Mouse (Mus musculus): ENCODE results near the gene 1700003F12Rik. TPM values are rescaled to one million over a fixed set of nuclear protein-coding genes. Genes with fewer than 3 reads are reported as not detected.

Gene 1700003F12Rik
- polyA plus RNA-seq, 1 experiment from 2014 or later = 0.77 TPM

DNA sequence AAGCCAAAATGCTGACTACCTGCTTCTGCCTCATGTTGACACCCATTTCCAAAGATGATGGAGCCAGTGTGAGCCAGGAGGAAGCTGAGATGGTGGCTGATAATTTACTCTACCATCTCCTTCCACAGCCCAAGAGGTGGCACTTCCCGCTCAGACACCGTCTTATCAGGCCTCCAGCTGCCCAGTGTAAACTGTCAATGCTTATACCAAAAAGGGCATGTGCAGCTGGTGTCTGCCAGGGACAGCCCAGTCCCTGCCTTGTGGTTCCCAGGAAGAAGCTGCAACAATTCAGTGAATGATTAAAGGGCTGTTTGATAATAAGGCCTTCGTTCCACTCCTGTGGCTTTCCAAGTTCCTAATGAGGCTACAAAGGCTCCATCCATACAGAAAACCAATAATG, 8.2 kb upstream of the 1700003F12Rik start:
- peaks cover 17% of the 10 kb centered on the region; the same call in 1 of the 2 replicates for H3K36me3 ChIP-seq (ENCODE audit: control insufficient read depth, insufficient read depth, low read length)
- H3K4me2 ChIP-seq (replicated peaks; ENCODE audit: low read depth, low read length) = no peak overlapping the region
- H3K27me3 ChIP-seq (ENCODE audit: control insufficient read depth, insufficient read depth, low read length) = no peaks in the 10 kb centered on the region
- H3K4me3 ChIP-seq (ENCODE audit: low read depth, low read length) = no peak overlapping the region
- no peak for ATAC-seq (ENCODE audit: insufficient number of reproducible peaks, insufficient read depth, low FRiP score, low read depth)
- H3K9me3 ChIP-seq (ENCODE audit: control insufficient read depth, low read depth, low read length) = no peaks in the 10 kb centered on the region
- WGBS = 26% methylated on average over 3 of the region's 3 CpGs
- 0 out of 2 replicates have a peak, but pooled peaks cover 6% of the 10 kb centered on the region for H3K4me1 ChIP-seq (ENCODE audit: control insufficient read depth, insufficient read depth, low read length)
- H3K27ac ChIP-seq (ENCODE audit: low read length) = peak overlapping the region; percentile 2; the same call in 1 of the 2 replicates
- no peak overlapping the region for H3K9ac ChIP-seq (replicated peaks; ENCODE audit: low read depth, low read length)

GRCm38 (mm10) chr2:154539720-154540119, 7.2 kb upstream of the 1700003F12Rik start:
- no peak overlapping the region for H3K4me2 ChIP-seq (replicated peaks; ENCODE audit: low read depth, low read length)
- 0 out of 2 replicates have a peak, but pooled peaks cover 6% of the 10 kb centered on the region for H3K4me1 ChIP-seq (ENCODE audit: control insufficient read depth, insufficient read depth, low read length)
- no peak overlapping the region for H3K4me3 ChIP-seq (ENCODE audit: low read depth, low read length)
- no peaks in the 10 kb centered on the region for H3K9me3 ChIP-seq (ENCODE audit: control insufficient read depth, low read depth, low read length)
- peaks cover 15% of the 10 kb centered on the region; the same call in 1 of the 2 replicates for H3K36me3 ChIP-seq (ENCODE audit: control insufficient read depth, insufficient read depth, low read length)
- H3K9ac ChIP-seq (replicated peaks; ENCODE audit: low read depth, low read length) = no peak overlapping the region
- H3K27ac ChIP-seq (ENCODE audit: low read length) = no peak overlapping the region
- no peak for ATAC-seq (ENCODE audit: insufficient number of reproducible peaks, insufficient read depth, low FRiP score, low read depth)
- no peaks in the 10 kb centered on the region for H3K27me3 ChIP-seq (ENCODE audit: control insufficient read depth, insufficient read depth, low read length)
- 79% methylated on average over 3 of the region's 3 CpGs for WGBS

- no peak overlapping the region for H3K27ac ChIP-seq (ENCODE audit: low read length)
- H3K4me1 ChIP-seq (ENCODE audit: control insufficient read depth, insufficient read depth, low read length) = 0 out of 2 replicates have a peak, but pooled peaks cover 6% of the 10 kb centered on the region
- ATAC-seq (ENCODE audit: insufficient number of reproducible peaks, insufficient read depth, low FRiP score, low read depth) = no peak
- H3K4me2 ChIP-seq (replicated peaks; ENCODE audit: low read depth, low read length) = no peak overlapping the region
- no peaks in the 10 kb centered on the region for H3K9me3 ChIP-seq (ENCODE audit: control insufficient read depth, low read depth, low read length)
- H3K36me3 ChIP-seq (ENCODE audit: control insufficient read depth, insufficient read depth, low read length) = peaks cover 4% of the 10 kb centered on the region; the same call in 1 of the 2 replicates
- H3K27me3 ChIP-seq (ENCODE audit: control insufficient read depth, insufficient read depth, low read length) = no peaks in the 10 kb centered on the region
- no peak overlapping the region for H3K9ac ChIP-seq (replicated peaks; ENCODE audit: low read depth, low read length)
- no peak overlapping the region for H3K4me3 ChIP-seq (ENCODE audit: low read depth, low read length)
- WGBS = 89% methylated on average over 2 of the region's 2 CpGs
Observed at GRCm38 (mm10) chr2:154541630-154542029, 5.3 kb upstream of the 1700003F12Rik start.

DNA sequence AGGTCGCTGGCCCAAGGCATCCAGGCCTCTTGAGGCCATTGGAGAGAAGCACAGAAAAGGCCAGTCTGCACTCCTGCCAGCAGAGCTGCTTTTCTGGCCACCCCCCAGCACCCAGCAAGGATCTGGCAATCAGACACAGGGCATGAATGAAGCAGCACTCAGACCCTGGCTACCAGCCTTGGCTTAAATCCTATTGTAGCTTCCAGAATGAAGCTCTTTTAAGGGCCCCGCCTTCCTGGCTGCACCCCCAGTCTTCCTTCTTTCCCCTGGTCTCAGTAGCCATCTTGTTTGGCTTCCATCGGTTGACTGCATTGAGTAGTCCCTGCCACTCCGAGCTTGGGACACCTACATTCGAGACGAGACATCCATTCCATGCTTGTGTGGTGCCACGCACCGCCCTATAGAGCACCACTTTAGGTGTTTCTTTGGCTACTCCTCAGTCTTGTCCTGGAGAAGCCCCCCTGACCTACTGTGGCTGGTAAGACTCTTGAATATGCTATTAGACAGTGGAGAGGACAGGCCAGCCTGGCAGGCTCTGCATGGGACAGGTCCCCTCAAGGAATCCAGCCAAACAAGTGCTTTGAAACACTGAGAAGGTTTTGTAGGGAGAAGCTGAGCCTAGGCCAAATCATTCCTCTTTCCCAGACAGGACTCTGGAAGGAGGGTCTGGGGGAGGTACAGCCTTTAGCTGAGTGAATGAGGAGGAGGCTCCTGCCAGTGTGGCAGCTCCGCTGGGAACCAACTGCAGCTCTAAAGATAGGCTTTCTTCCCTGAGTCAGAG, 3.1 kb upstream of the 1700003F12Rik start:
- no peak for ATAC-seq (ENCODE audit: insufficient number of reproducible peaks, insufficient read depth, low FRiP score, low read depth)
- Histone ChIP-seq H3K4me2 (replicated peaks; ENCODE audit: low read depth, low read length) (no peak overlapping the region), H3K9ac (replicated peaks; ENCODE audit: low read depth, low read length) (no peak overlapping the region), H3K4me1 (ENCODE audit: control insufficient read depth, insufficient read depth, low read length) (no peaks in the 10 kb centered on the region), H3K27ac (ENCODE audit: low read length) (peak overlapping the region; percentile 10; the same call in 1 of the 2 replicates), H3K4me3 (ENCODE audit: low read depth, low read length) (no peak overlapping the region), H3K27me3 (ENCODE audit: control insufficient read depth, insufficient read depth, low read length) (no peaks in the 10 kb centered on the region), H3K9me3 (ENCODE audit: control insufficient read depth, low read depth, low read length) (no peaks in the 10 kb centered on the region), H3K36me3 (ENCODE audit: control insufficient read depth, insufficient read depth, low read length) (no peaks in the 10 kb centered on the region)
- 82% methylated on average over 9 of the region's 9 CpGs for WGBS

DNA sequence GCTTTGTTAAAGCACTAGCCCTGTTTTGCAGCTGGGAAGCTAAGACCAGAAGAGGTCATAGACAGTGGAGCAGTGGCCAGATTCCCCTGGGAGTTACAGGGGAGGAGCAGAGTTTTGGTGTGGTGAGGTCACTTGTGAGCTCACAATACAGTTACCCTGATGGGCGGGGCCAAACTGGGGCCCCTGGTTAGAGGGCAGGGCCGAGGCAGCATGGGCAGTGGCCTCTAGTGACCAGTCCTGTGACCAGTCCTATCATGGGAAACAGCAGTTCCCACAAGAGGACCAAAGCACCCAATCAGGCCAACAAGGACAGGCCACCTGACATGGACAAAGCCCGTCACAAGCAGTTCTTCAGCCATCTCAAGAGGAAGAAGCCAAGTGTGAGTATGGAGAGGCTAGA, 1.8 kb downstream of the 1700003F12Rik start:
- no peak for ATAC-seq (ENCODE audit: insufficient number of reproducible peaks, insufficient read depth, low FRiP score, low read depth)
- 53% methylated on average over 3 of the region's 3 CpGs for WGBS
- Histone ChIP-seq H3K9ac (replicated peaks; ENCODE audit: low read depth, low read length) (no peak overlapping the region), H3K27ac (ENCODE audit: low read length) (no peak overlapping the region), H3K36me3 (ENCODE audit: control insufficient read depth, insufficient read depth, low read length) (no peaks in the 10 kb centered on the region), H3K27me3 (ENCODE audit: control insufficient read depth, insufficient read depth, low read length) (0 out of 2 replicates have a peak, but pooled peaks cover 12% of the 10 kb centered on the region), H3K4me1 (ENCODE audit: control insufficient read depth, insufficient read depth, low read length) (peaks cover 15% of the 10 kb centered on the region), H3K9me3 (ENCODE audit: control insufficient read depth, low read depth, low read length) (no peaks in the 10 kb centered on the region), H3K4me3 (ENCODE audit: low read depth, low read length) (no peak overlapping the region), H3K4me2 (replicated peaks; ENCODE audit: low read depth, low read length) (no peak overlapping the region)

DNA sequence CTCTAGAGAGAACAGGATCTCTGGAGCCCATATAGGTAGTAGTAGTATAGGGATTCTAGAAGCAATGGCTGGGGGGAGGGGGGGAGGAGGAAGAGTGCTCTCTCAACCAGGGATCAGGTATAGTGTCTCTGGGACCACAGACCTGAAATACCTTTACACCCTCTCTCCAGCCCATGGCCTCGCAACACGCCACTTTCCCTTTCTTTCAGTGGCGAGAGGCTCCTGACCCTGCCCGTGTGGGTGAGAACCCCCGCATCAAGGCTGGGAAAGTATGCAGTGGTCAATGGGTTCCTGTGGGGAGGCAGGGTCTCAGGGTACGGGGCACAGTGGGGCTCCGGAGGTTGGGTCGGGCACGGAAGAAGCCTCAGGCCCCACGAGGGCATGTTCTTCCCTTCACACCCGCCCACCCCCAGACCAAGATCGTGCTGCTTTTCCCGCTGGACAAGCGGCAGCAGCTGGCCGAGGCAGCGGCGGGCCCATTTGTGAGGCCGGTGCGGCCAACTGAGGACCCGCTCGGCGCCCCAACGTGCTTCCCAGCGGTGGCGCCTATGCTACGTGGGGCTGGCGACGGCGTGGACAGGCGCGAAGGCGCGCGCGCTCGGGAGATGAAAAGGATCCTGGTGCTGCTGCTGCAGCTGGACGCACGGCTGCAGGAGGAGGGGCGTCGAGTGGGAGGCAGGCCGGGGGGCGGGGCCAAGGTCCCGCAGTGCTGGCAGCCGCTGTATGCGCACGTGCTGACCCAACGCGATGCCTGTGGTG, 2.4 kb downstream of the 1700003F12Rik start:
- 0 out of 2 replicates have a peak, but pooled peaks cover 12% of the 10 kb centered on the region for H3K27me3 ChIP-seq (ENCODE audit: control insufficient read depth, insufficient read depth, low read length)
- H3K27ac ChIP-seq (ENCODE audit: low read length) = no peak overlapping the region
- H3K4me2 ChIP-seq (replicated peaks; ENCODE audit: low read depth, low read length) = peak overlapping the region; percentile 92
- 3% methylated on average over 48 of the region's 48 CpGs for WGBS
- H3K9me3 ChIP-seq (ENCODE audit: control insufficient read depth, low read depth, low read length) = no peaks in the 10 kb centered on the region
- peaks cover 15% of the 10 kb centered on the region for H3K4me1 ChIP-seq (ENCODE audit: control insufficient read depth, insufficient read depth, low read length)
- H3K4me3 ChIP-seq (ENCODE audit: low read depth, low read length) = peak overlapping the region; percentile 36
- no peaks in the 10 kb centered on the region for H3K36me3 ChIP-seq (ENCODE audit: control insufficient read depth, insufficient read depth, low read length)
- H3K9ac ChIP-seq (replicated peaks; ENCODE audit: low read depth, low read length) = peak overlapping the region; percentile 42; the same call in 1 of the 2 replicates
- peak; percentile 78 for ATAC-seq (ENCODE audit: insufficient number of reproducible peaks, insufficient read depth, low FRiP score, low read depth)

GRCm38 (mm10) chr2:154549886-154550189, 3.0 kb downstream of the 1700003F12Rik start:
- no peaks in the 10 kb centered on the region for H3K9me3 ChIP-seq (ENCODE audit: control insufficient read depth, low read depth, low read length)
- peak overlapping the region; percentile 36 for H3K4me3 ChIP-seq (ENCODE audit: low read depth, low read length)
- no peak overlapping the region for H3K9ac ChIP-seq (replicated peaks; ENCODE audit: low read depth, low read length)
- peaks cover 15% of the 10 kb centered on the region for H3K4me1 ChIP-seq (ENCODE audit: control insufficient read depth, insufficient read depth, low read length)
- 0 out of 2 replicates have a peak, but pooled peaks cover 12% of the 10 kb centered on the region for H3K27me3 ChIP-seq (ENCODE audit: control insufficient read depth, insufficient read depth, low read length)
- H3K36me3 ChIP-seq (ENCODE audit: control insufficient read depth, insufficient read depth, low read length) = no peaks in the 10 kb centered on the region
- H3K27ac ChIP-seq (ENCODE audit: low read length) = no peak overlapping the region
- ATAC-seq (ENCODE audit: insufficient number of reproducible peaks, insufficient read depth, low FRiP score, low read depth) = no peak
- WGBS = 16% methylated on average over 20 of the region's 20 CpGs
- peak overlapping the region; percentile 92 for H3K4me2 ChIP-seq (replicated peaks; ENCODE audit: low read depth, low read length)

DNA sequence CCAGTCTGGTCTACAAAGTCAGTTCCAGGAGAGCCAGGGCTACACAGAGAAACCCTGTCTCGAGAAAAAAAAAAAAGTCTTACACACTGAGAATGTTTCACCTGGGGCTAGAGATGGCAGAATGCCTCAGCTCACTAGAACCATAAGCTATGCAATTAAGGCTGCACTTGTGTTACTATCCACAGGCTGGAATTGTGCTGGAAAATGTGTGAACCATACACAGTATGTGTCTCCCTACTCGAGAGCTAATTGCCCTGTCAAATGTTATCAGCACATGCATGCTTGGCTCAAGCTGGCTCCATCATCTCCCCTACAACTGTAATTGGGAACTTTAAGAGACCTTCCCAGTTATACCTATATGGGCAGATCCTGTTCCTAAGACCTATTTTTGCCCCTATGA, 4.1 kb downstream of the 1700003F12Rik start:
- 0 out of 2 replicates have a peak, but pooled peaks cover 12% of the 10 kb centered on the region for H3K27me3 ChIP-seq (ENCODE audit: control insufficient read depth, insufficient read depth, low read length)
- peaks cover 15% of the 10 kb centered on the region for H3K4me1 ChIP-seq (ENCODE audit: control insufficient read depth, insufficient read depth, low read length)
- ATAC-seq (ENCODE audit: insufficient number of reproducible peaks, insufficient read depth, low FRiP score, low read depth) = no peak
- no peaks in the 10 kb centered on the region for H3K9me3 ChIP-seq (ENCODE audit: control insufficient read depth, low read depth, low read length)
- no peak overlapping the region for H3K27ac ChIP-seq (ENCODE audit: low read length)
- no peak overlapping the region for H3K4me2 ChIP-seq (replicated peaks; ENCODE audit: low read depth, low read length)
- 82% methylated on average over 2 of the region's 2 CpGs for WGBS
- no peaks in the 10 kb centered on the region for H3K36me3 ChIP-seq (ENCODE audit: control insufficient read depth, insufficient read depth, low read length)
- H3K9ac ChIP-seq (replicated peaks; ENCODE audit: low read depth, low read length) = no peak overlapping the region
- H3K4me3 ChIP-seq (ENCODE audit: low read depth, low read length) = no peak overlapping the region

Measured in stomach, embryonic 14.5 days (tissue).